Mouse (Mus musculus) liver, embryonic 13.5 days (tissue): Measurements from ENCODE around the gene Timm17b. TPM values are rescaled to one million over a fixed set of nuclear protein-coding genes. Genes with fewer than 3 reads are reported as not detected.
A peak's percentile ranks its signal among the peaks of the same experiment; 100 is the strongest.

ENCODE experiments used
- ATAC-seq: fragments of 200-750 bp; cut with Nextera tagmentation; 2 replicates; pipeline ENCODE4 v1.8.0; 2017; ENCODE audit warnings: low read depth, mild to moderate bottlenecking, moderate number of reproducible peaks, moderate library complexity
- DNase-seq: peaks from one replicate; pipeline ENCODE4 v3.0.0; 2022
- H3K27ac ChIP-seq: fragments of 300-500 bp; sonication (generic); 2 replicates; pipeline ENCODE4 v1.5.1; 2015; ENCODE audit warnings: moderate library complexity, mild to moderate bottlenecking, inconsistent platforms
- H3K27me3 ChIP-seq: fragments of 300-500 bp; sonication (generic); 2 replicates; pipeline ENCODE4 v1.6.1; 2015; ENCODE audit warnings: mild to moderate bottlenecking, inconsistent platforms
- H3K36me3 ChIP-seq: fragments of 300-500 bp; sonication (generic); 2 replicates; pipeline ENCODE4 v1.6.1; 2015; ENCODE audit warnings: mild to moderate bottlenecking, inconsistent platforms
- H3K4me1 ChIP-seq: fragments of 300-500 bp; sonication (generic); replicated peaks from 2 replicates; pipeline ENCODE4 v1.6.1; 2015; ENCODE audit warnings: inconsistent platforms
- H3K4me2 ChIP-seq: fragments of 300-500 bp; sonication (generic); 2 replicates; pipeline ENCODE4 v1.6.1; 2015; ENCODE audit warnings: inconsistent platforms, mild to moderate bottlenecking, moderate library complexity
- H3K4me3 ChIP-seq: fragments of 300-500 bp; sonication (generic); replicated peaks from 2 replicates; pipeline ENCODE4 v1.5.1; 2015; ENCODE audit warnings: mild to moderate bottlenecking, inconsistent platforms
- H3K9ac ChIP-seq: fragments of 300-500 bp; sonication (generic); 2 replicates; pipeline ENCODE4 v1.6.1; 2015; ENCODE audit warnings: mild to moderate bottlenecking, inconsistent platforms
- H3K9me3 ChIP-seq: fragments of 300-500 bp; sonication (generic); replicated peaks from 2 replicates; pipeline ENCODE4 v1.6.1; 2016; ENCODE audit warnings: inconsistent platforms
- WGBS: fragments of 180-500 bp; shearing (Covaris S2); methylation state at CpG from one replicate; pipeline ENCODE4 v1.1.7; 2015; ENCODE audit not compliant: insufficient replicate concordance; 5-methylcytosine and 5-hydroxymethylcytosine counted together
- polyA plus RNA-seq: library from polyadenylated mRNA; unstranded; fragments of >200 nt; fragmentation: Nextera tagmentation; extraction: Ambion mirVana; gene quantifications from 2 replicates; pipeline ENCODE4 v1.2.1, GENCODE M21; 2015

The Timm17b gene
- 96.5 and 97.0 TPM in 2 replicates for polyA plus RNA-seq

DNA sequence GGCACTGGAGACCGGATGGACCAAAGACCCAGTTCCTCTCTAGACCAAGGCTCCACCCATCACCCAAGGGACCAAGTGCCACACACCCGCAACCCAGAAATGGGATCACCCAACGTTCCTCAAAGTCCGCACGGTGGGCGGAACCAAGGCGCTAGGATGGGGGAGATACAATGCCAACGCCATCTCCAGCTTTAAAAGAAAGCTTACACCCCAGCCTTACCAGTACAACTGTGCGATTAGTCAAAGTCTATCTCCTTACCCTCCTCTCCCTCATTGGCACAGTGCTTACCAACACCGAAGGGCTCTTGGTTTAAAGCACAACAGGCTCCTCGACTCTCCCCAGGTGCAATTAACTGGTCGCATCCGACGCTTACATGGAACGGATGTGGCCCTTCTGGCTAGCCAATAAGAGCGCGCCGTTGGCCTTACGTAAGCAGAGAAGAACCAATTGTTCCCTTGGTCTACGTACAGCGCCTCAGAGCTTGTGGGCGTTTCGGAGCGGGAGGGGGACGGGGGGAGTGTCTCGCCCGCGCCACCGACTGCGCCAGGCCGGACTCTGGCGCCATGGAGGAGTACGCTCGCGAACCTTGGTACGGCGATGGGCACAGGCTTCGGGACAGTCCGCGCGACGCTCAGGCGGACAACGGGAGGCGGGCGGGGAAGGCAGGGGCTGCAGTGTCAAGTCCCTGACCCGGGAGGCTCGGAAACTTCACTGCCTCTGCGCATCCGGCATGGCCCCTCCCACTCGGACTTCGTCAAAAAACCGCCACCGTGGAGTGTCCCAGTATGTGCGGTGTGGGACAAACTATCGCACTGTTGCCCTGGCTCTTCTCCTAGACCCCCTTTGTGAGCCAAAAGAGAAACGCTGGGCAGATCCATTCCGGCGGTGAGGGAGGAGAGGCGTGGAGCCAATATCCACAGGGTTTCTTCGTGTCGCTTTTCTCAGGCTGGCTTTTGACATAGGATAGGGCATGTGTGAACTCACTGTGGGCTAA is at the start of gene Timm17b, which contains the start of gene Pqbp1:
Gene Timm17b, plus strand, starts transcription at position 478 of the 995 bp plus-strand sequence.
Gene Pqbp1, minus strand, starts transcription at position 390 of the 995 bp plus-strand sequence.
- Histone ChIP-seq H3K27ac (peak within 1 kb of the TSS; percentile 73), H3K4me3 (peak within 1 kb of the TSS; percentile 69), H3K4me1 (peaks cover 13% of the 10 kb centered on the region), H3K27me3 (no peaks in the 10 kb centered on the region), H3K9me3 (no peaks in the 10 kb centered on the region), H3K9ac (peak within 1 kb of the TSS; percentile 72), H3K4me2 (peak within 1 kb of the TSS; percentile 75), H3K36me3 (peaks cover 18% of the 10 kb centered on the region)
- DNase-seq: peak; percentile 84
- WGBS: 10% methylated on average over 62 of the region's 62 CpGs
- ATAC-seq: peak; percentile 99

- WGBS: 13% methylated on average over 2 of the region's 2 CpGs
Observed at GRCm38 (mm10) chrX:7854578-7854977, 44.6 kb upstream of the Timm17b start.

DNA sequence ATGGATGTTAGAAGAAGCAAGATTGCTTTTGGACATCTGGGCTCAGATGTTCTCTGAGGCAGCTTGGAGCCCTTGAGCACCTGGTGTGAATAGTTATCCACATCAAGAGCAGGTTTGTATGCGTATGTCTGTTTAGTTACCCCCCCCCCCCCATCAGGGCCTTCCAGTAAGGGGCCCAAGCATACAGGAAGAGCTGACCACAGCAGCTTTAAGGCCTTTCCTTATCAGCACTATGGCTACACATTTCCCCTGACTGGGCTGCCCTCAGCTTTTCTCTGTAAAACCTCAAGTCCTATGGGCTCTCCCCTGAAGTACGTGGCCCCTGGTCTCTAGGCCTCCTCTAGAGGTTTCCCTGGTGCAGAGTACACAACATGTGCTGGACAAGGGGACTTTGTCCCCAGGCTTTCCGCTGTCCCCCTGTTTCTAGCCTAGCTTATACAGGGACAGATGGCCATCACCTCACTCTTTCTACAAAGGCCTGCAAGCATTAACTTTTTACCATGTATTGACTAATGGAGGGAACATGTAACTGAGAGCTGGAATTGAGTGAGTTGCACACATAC is 39.9 kb upstream of the Timm17b start:
- Histone ChIP-seq H3K27me3 (no peaks in the 10 kb centered on the region), H3K4me1 (peaks cover 31% of the 10 kb centered on the region), H3K4me3 (no peak overlapping the region), H3K36me3 (peaks cover 38% of the 10 kb centered on the region), H3K9ac (no peak overlapping the region), H3K27ac (0 out of 2 replicates have a peak overlapping the region, but pooled peaks have one; percentile 6), H3K9me3 (no peaks in the 10 kb centered on the region), H3K4me2 (no peak overlapping the region)
- DNase-seq: no peak
- peak; percentile 68 for ATAC-seq
- WGBS: 31% methylated on average over 3 of the region's 3 CpGs

More at GRCm38 (mm10) chrX:7854578-7854977, 44.6 kb upstream of the Timm17b start:
- no peak overlapping the region for H3K9ac ChIP-seq
- peaks cover 61% of the 10 kb centered on the region for H3K36me3 ChIP-seq
- H3K4me3 ChIP-seq: no peak overlapping the region
- no peaks in the 10 kb centered on the region for H3K27me3 ChIP-seq
- ATAC-seq (no peak), DNase-seq (no peak)
- H3K4me1 ChIP-seq: peaks cover 9% of the 10 kb centered on the region
- H3K4me2 ChIP-seq: no peak overlapping the region
- H3K27ac ChIP-seq: no peak overlapping the region
- no peaks in the 10 kb centered on the region for H3K9me3 ChIP-seq

- ATAC-seq: no peak
- H3K36me3 ChIP-seq: peaks cover 34% of the 10 kb centered on the region
- no peak overlapping the region for H3K4me2 ChIP-seq
- no peak overlapping the region for H3K9ac ChIP-seq
- H3K27me3 ChIP-seq: no peaks in the 10 kb centered on the region
- WGBS: 83% methylated on average over 1 of the region's 1 CpGs
- no peak overlapping the region for H3K27ac ChIP-seq
- DNase-seq: no peak
- H3K4me3 ChIP-seq: no peak overlapping the region
- peaks cover 44% of the 10 kb centered on the region for H3K4me1 ChIP-seq
- H3K9me3 ChIP-seq: no peaks in the 10 kb centered on the region
Observed at GRCm38 (mm10) chrX:7863181-7863580, 36.0 kb upstream of the Timm17b start.

DNA sequence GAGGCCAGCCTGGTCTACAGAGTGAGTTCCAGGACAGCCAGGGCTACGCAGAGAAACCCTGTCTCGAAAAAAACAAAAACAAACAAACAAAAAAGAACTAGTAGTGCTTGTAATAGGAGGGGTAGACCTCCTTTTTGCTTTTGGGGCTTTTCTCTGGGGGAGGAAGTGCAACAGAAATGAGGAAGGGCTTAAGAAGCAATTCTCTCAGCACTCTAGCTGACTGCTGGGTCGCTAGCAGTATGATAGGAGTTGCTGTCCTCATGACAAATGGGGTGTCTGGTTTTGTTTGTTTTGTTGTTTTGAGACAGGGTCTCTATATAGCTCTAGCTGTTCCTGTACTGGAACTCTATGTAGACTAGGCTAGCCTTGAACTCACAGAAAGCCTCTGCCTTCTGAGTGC is 34.6 kb upstream of the Timm17b start:
- Histone ChIP-seq H3K27me3 (no peaks in the 10 kb centered on the region), H3K4me2 (no peak overlapping the region), H3K4me1 (peaks cover 36% of the 10 kb centered on the region), H3K9ac (no peak overlapping the region), H3K36me3 (peaks cover 31% of the 10 kb centered on the region), H3K9me3 (no peaks in the 10 kb centered on the region), H3K4me3 (no peak overlapping the region), H3K27ac (no peak overlapping the region)
- ATAC-seq (no peak), DNase-seq (no peak)
- WGBS: 56% methylated on average over 3 of the region's 3 CpGs

- Histone ChIP-seq H3K36me3 (peaks cover 33% of the 10 kb centered on the region), H3K4me2 (no peak overlapping the region), H3K9me3 (no peaks in the 10 kb centered on the region), H3K27ac (no peak overlapping the region), H3K4me3 (no peak overlapping the region), H3K27me3 (no peaks in the 10 kb centered on the region), H3K4me1 (peaks cover 28% of the 10 kb centered on the region), H3K9ac (no peak overlapping the region)
- no peak for DNase-seq
- WGBS: 39% methylated on average over 2 of the region's 2 CpGs
- no peak for ATAC-seq
Observed at GRCm38 (mm10) chrX:7865343-7865742, 33.8 kb upstream of the Timm17b start.

DNA sequence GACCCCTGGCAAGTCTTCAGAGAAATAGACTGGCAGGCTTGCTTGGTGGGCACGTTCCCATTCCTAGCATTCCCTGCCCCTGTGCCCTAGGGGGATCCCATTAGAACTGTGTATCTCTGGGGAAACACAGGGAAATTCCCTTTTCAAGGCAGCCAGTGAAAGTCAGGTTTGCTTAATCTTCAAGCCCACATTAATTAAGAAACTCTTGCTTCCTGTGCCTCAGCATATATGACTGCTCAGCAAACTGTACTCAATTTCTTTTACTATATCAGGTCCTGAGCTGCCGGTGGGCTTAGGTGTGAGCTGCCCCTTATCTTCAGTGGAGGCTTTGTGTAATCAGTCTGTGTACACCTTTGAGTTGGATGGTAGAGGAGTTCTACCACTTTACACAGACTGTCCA is 33.4 kb upstream of the Timm17b start:
- Histone ChIP-seq H3K4me3 (no peak overlapping the region), H3K4me2 (no peak overlapping the region), H3K27me3 (no peaks in the 10 kb centered on the region), H3K9me3 (no peaks in the 10 kb centered on the region), H3K36me3 (peaks cover 35% of the 10 kb centered on the region), H3K9ac (no peak overlapping the region), H3K27ac (no peak overlapping the region), H3K4me1 (peaks cover 23% of the 10 kb centered on the region)
- DNase-seq (no peak), ATAC-seq (no peak)
- 48% methylated on average over 2 of the region's 2 CpGs for WGBS

DNA sequence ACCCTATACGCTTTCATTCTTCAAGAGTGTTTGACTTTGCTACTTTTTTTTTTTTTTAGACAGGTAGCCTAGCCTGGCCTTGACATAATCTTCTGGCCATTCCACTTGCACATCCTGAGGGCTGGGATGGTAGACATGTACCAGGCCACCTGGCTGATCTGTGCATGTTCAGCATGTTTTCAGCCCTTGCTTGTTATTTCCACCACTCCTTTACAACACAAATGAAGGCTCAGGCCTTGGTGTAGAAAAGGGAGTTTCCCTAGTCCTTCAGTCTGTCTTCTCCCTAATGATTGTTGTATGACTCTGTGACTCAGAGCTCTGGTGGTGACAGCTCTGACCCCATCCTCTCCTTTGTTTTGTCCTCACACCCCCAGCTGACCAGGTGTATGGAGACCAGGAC is 32.0 kb upstream of the Timm17b start:
- Histone ChIP-seq H3K9me3 (no peaks in the 10 kb centered on the region), H3K9ac (no peak overlapping the region), H3K4me1 (peaks cover 13% of the 10 kb centered on the region), H3K4me2 (no peak overlapping the region), H3K27ac (no peak overlapping the region), H3K27me3 (no peaks in the 10 kb centered on the region), H3K36me3 (peaks cover 44% of the 10 kb centered on the region), H3K4me3 (no peak overlapping the region)
- ATAC-seq: no peak
- DNase-seq: no peak
- 75% methylated on average over 1 of the region's 1 CpGs for WGBS

- no peak for DNase-seq
- WGBS: 41% methylated on average over 2 of the region's 2 CpGs
- Histone ChIP-seq H3K9me3 (no peaks in the 10 kb centered on the region), H3K27me3 (no peaks in the 10 kb centered on the region), H3K27ac (no peak overlapping the region), H3K4me2 (no peak overlapping the region), H3K9ac (no peak overlapping the region), H3K36me3 (peaks cover 55% of the 10 kb centered on the region), H3K4me3 (no peak overlapping the region), H3K4me1 (peaks cover 13% of the 10 kb centered on the region)
- no peak for ATAC-seq
Observed at GRCm38 (mm10) chrX:7868506-7868905, 30.7 kb upstream of the Timm17b start.

GRCm38 (mm10) chrX:7869826-7870225 is 29.3 kb upstream of the Timm17b start:
- no peak for ATAC-seq
- H3K36me3 ChIP-seq: peaks cover 68% of the 10 kb centered on the region
- H3K4me1 ChIP-seq: peaks cover 11% of the 10 kb centered on the region
- no peak overlapping the region for H3K9ac ChIP-seq
- no peak overlapping the region for H3K4me2 ChIP-seq
- no peak for DNase-seq
- 59% methylated on average over 3 of the region's 3 CpGs for WGBS
- H3K27ac ChIP-seq: no peak overlapping the region
- H3K27me3 ChIP-seq: no peaks in the 10 kb centered on the region
- no peak overlapping the region for H3K4me3 ChIP-seq
- no peaks in the 10 kb centered on the region for H3K9me3 ChIP-seq

DNA sequence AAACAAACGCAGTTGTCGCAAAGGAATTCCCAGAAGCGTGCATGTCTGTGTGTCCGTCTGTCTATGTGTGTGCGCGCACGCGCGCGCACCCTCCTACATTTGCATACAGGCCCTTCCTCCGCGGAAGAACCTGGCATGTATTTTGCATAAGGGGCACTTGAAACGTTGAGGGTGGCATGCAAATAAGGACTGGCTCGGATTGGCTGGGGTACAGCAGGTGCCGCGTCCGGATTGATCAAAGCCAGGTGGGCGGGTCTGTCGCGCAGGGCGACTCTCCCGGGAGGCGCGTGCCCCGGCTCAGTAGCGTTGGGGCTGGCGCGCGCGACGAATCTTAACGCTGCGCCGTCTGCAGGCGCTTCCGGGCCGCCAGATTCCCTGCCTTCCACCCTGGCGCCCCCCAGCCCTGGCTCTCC is 21.1 kb upstream of the Timm17b start, which contains the start of gene Pim2:
Gene Pim2, plus strand, starts transcription at position 256 of the 413 bp plus-strand sequence.
- peak; percentile 79 for DNase-seq
- peak; percentile 95 for ATAC-seq
- Histone ChIP-seq H3K27ac (no peak within 1 kb of the TSS; the same call in 1 of the 2 replicates), H3K4me2 (peak within 1 kb of the TSS; percentile 90), H3K27me3 (no peaks in the 10 kb centered on the region), H3K4me3 (peak within 1 kb of the TSS; percentile 59), H3K9ac (peak within 1 kb of the TSS; percentile 68), H3K4me1 (peaks cover 24% of the 10 kb centered on the region), H3K36me3 (peaks cover 32% of the 10 kb centered on the region), H3K9me3 (no peaks in the 10 kb centered on the region)
- 15% methylated on average over 38 of the region's 38 CpGs for WGBS
